Mouse (Mus musculus): ENCODE results near the gene Gpr146. TPM values are rescaled to one million over a fixed set of nuclear protein-coding genes. Genes with fewer than 3 reads are reported as not detected.

Gene Gpr146
- total RNA-seq, 2 experiments from 2014 or later, result 13.5 to 14.0 TPM

- no peak for DNase-seq (ENCODE audit: low spot score in 2 of 2)
- intact Hi-C loops (cut with DNase I), result no loop called here
Observed at GRCm38 (mm10) chr5:139353496-139353895, 24.0 kb upstream of the Gpr146 start.

GRCm38 (mm10) chr5:139353946-139354345 is 23.6 kb upstream of the Gpr146 start:
- intact Hi-C loops (cut with DNase I), result no loop called here
- no peak for DNase-seq (ENCODE audit: low spot score in 2 of 2)

- DNase-seq (ENCODE audit: low spot score in 2 of 2), result peak; percentile 69 to 73
- intact Hi-C loops (cut with DNase I), result no loop called here
Observed at GRCm38 (mm10) chr5:139355235-139355772, 22.2 kb upstream of the Gpr146 start.

DNA sequence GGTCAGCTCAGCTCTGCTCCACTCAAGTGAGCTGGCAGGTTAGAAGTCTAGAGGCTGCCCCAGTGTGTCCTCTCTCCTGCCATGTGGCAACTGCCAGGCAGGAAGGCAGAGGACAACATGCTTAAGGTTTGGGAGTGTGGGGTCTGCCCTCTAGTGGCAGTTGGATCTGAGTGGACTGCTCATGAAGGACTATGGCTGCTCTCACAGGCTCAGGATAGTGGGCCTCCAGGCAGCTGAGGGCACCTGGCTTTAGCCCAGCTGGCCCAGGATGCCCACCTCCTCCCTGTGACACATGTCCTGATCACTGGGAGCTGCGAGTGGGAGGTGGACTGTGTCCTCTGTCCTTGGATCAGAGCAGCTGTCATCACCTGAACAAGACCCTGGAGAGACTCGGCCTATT is 18.8 kb upstream of the Gpr146 start:
- no peak for DNase-seq (ENCODE audit: low spot score in 2 of 2)
- intact Hi-C loops (cut with DNase I), result no loop called here

- no peak for DNase-seq (ENCODE audit: low spot score in 2 of 2)
- intact Hi-C loops (cut with DNase I), result no loop called here
Observed at GRCm38 (mm10) chr5:139359244-139359643, 18.3 kb upstream of the Gpr146 start.

- no peak for DNase-seq (ENCODE audit: low spot score in 2 of 2)
- intact Hi-C loops (cut with DNase I), result loop anchor here (1.0 to 2.0 kb wide), 2 partner anchors 35 to 105 kb away; no protein-coding TSS in a partner anchor
Observed at GRCm38 (mm10) chr5:139363858-139364257, 13.6 kb upstream of the Gpr146 start.

DNA sequence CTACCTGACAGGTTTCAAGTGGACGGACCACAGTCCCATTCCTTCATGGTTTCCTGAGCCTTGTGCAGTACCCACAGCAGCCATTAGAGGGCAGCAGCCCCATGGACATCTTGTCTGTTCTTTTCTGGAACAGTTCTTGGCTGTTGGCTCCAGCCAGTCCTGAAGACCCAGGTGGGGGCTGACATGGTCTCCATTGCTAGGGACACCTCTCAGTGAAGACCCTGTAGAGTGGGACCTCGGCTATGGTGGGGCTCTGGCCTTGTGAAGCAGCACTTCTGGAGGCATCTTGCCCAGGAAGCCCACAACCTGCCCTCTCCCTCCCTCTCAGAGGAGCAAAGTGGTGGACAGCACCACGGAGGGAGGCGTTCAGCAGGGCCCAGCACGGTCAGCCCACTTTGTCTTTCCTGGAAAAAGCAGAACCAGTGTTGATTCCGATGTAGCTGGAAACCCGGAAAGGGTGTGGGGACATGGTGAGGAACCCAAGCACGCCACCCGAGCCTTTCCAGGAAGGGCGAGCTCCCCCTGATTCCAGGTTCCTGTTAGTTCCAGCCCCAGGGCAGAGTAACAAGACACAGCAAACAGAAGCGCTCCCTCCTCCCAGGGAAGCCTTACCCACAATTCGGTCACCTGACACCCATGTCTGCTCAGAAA is 13.1 kb upstream of the Gpr146 start:
- DNase-seq (ENCODE audit: low spot score in 2 of 2), result peak; percentile 85 to 89
- intact Hi-C loops (cut with DNase I), result loop anchor here (1.0 to 2.0 kb wide), 2 partner anchors 35 to 104 kb away; no protein-coding TSS in a partner anchor

GRCm38 (mm10) chr5:139364911-139365571 is 12.5 kb upstream of the Gpr146 start:
- no peak for DNase-seq (ENCODE audit: low spot score in 2 of 2)
- intact Hi-C loops (cut with DNase I), result loop anchor here (1.0 to 2.0 kb wide), 2 partner anchors 34 to 104 kb away; no protein-coding TSS in a partner anchor

GRCm38 (mm10) chr5:139365827-139366226 is 11.7 kb upstream of the Gpr146 start:
- DNase-seq (ENCODE audit: low spot score in 2 of 2), result no peak
- intact Hi-C loops (cut with DNase I), result loop anchor here (2.0 kb wide), 1 partner anchor 103 kb away; no protein-coding TSS in a partner anchor

- intact Hi-C loops (cut with DNase I), result no loop called here
- no peak for DNase-seq (ENCODE audit: low spot score in 2 of 2)
Observed at GRCm38 (mm10) chr5:139366484-139366883, 11.0 kb upstream of the Gpr146 start.

DNA sequence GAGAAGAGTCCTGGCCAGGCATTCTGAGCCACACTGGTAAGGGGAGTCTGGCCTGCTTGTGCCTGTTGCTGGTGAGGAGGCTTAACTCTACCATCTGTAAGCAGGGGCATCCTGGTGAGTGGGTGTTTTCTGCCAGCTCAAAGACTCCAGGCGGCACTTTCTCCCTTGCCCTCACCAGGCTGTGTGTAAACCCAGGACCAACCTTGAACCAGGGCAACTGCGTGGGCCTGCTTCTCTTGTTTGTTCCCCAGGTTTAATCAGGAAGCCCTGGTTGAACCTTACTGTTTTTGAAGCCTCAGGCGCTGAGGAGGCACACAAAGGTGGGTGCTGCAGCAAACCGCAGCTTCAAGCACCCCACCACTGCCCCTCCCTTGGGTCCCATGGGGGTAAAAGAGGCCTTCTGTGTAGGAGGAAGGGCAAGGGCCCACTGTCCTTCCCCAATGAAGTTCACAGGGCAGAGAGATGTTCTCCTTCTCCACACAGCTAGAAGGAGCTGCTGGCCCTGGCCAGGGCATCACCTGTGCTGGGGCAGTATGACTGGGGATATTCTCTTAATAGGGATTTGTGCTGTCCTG is 9.5 kb upstream of the Gpr146 start:
- no peak for DNase-seq (ENCODE audit: low spot score in 2 of 2)
- intact Hi-C loops (cut with DNase I), result no loop called here

- DNase-seq (ENCODE audit: low spot score in 2 of 2), result no peak
- intact Hi-C loops (cut with DNase I), result no loop called here
Observed at GRCm38 (mm10) chr5:139368638-139369320, 8.7 kb upstream of the Gpr146 start.

GRCm38 (mm10) chr5:139370336-139370735 is 7.2 kb upstream of the Gpr146 start:
- intact Hi-C loops (cut with DNase I), result no loop called here

GRCm38 (mm10) chr5:139371118-139371517 is 6.4 kb upstream of the Gpr146 start:
- intact Hi-C loops (cut with DNase I), result no loop called here
- no peak for DNase-seq (ENCODE audit: low spot score in 2 of 2)

More at GRCm38 (mm10) chr5:139370336-139370735, 7.2 kb upstream of the Gpr146 start:
- no peak for DNase-seq (ENCODE audit: low spot score in 2 of 2)

DNA sequence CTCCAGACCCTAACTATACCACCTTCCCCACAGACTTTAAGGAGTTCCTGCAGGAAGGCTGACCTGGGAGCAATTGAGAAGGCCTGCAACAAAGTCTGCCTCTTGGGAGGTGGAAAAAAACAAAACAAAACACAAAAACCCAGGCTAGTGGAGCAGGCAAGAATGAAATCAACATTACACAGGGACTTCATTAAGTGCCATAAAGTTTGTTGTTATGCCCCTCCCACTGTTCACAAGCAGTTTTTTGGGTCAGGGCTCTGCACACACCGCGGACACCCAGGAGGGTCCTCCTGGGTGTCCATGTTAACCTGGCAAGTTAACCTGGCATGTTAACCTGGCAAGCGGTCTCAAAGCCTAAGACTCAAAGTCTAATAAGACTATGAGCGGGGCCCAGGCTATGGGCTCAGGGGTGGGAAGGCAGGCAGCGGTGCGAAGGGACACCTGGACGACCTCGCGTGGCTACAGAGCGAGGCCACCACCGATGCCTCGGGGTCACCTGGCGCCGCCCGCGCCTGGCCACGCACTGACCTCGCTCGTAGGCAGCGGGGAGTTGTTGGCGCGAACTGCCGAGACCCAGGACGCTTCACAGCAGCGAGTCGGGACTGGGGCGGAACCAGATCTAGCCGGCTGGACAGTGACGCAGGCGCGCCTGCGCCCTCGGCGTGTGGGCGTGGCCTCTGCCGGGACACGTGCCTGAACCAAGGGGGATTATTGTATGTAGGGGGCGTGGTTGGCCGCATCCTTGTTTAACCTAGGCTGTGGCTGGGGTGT is 5.7 kb upstream of the Gpr146 start:
- DNase-seq (ENCODE audit: low spot score in 2 of 2), result peak; percentile 87
- intact Hi-C loops (cut with DNase I), result no loop called here

GRCm38 (mm10) chr5:139373126-139373525 is 4.4 kb upstream of the Gpr146 start:
- intact Hi-C loops (cut with DNase I), result no loop called here
- DNase-seq (ENCODE audit: low spot score in 2 of 2), result no peak

GRCm38 (mm10) chr5:139373889-139374444 is 3.5 kb upstream of the Gpr146 start:
- intact Hi-C loops (cut with DNase I), result no loop called here
- no peak for DNase-seq (ENCODE audit: low spot score in 2 of 2)

DNA sequence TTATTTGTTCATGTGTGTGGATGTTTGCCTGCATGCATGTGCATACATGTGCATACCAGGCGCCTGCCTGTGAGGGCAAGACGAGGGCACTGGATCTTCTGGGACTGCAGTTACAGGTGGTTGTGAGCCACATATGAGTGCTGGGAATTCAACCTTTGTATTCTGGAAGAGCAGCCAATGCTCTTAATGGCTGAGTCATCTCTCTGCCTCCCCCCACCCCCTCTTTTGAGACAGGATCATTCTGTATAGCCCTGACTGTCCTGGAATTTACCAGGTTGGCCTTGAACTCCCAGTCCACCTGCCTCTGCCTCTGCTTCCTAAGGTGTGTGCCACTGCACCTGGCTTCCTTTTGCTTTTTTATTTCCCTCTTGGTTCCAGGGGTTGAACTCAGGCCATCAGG is 2.7 kb upstream of the Gpr146 start:
- no peak for DNase-seq (ENCODE audit: low spot score in 2 of 2)
- intact Hi-C loops (cut with DNase I), result no loop called here

- DNase-seq (ENCODE audit: low spot score in 2 of 2), result no peak
- intact Hi-C loops (cut with DNase I), result no loop called here
Observed at GRCm38 (mm10) chr5:139378271-139378556, 717 bp downstream of the Gpr146 start.

Data from left cerebral cortex, postnatal 36 days (tissue).